Mouse (Mus musculus): ENCODE results near the gene Rell1.
"Not testable (repeated sequence)": the region's sequence is repeated elsewhere in the genome, so short reads cannot be mapped to it uniquely, and the experiment has no call there.

The Rell1 gene

GRCm38 (mm10) chr5:63897001-63897819, 71.5 kb downstream of the Rell1 start:
- DNase-seq (ENCODE audit: low spot score): not testable (repeated sequence)

GRCm38 (mm10) chr5:63891912-63892311, 76.8 kb downstream of the Rell1 start:
- no peak for DNase-seq (ENCODE audit: low spot score)

- no peak for DNase-seq (ENCODE audit: low spot score)
Measured at GRCm38 (mm10) chr5:63891241-63891640, 77.5 kb downstream of the Rell1 start.

- no peak for DNase-seq (ENCODE audit: low spot score)
Measured at GRCm38 (mm10) chr5:63887111-63887510, 81.6 kb downstream of the Rell1 start.

GRCm38 (mm10) chr5:63886709-63887108, 82.0 kb downstream of the Rell1 start:
- no peak for DNase-seq (ENCODE audit: low spot score)

- no peak for DNase-seq (ENCODE audit: low spot score)
Measured at GRCm38 (mm10) chr5:63886292-63886691, 82.4 kb downstream of the Rell1 start.

- DNase-seq (ENCODE audit: low spot score): no peak
Measured at GRCm38 (mm10) chr5:63879026-63879425, 89.7 kb downstream of the Rell1 start.

GRCm38 (mm10) chr5:63876081-63876480, 92.6 kb downstream of the Rell1 start:
- no peak for DNase-seq (ENCODE audit: low spot score)

- DNase-seq (ENCODE audit: low spot score): no peak
Measured at GRCm38 (mm10) chr5:63874880-63875279, 93.8 kb downstream of the Rell1 start.

GRCm38 (mm10) chr5:63872176-63872932, 96.3 kb downstream of the Rell1 start:
- no peak for DNase-seq (ENCODE audit: low spot score)

- no peak for DNase-seq (ENCODE audit: low spot score)
Measured at GRCm38 (mm10) chr5:63867421-63867820, 101.3 kb downstream of the Rell1 start.

- DNase-seq (ENCODE audit: low spot score): no peak
Measured at GRCm38 (mm10) chr5:63858901-63859300, 109.8 kb downstream of the Rell1 start.
